Mouse (Mus musculus) monocyte, adult 5-6 weeks (primary cell): ENCODE results near the gene Exoc3. TPM values are rescaled to one million over a fixed set of nuclear protein-coding genes. Genes with fewer than 3 reads are reported as not detected.

Source experiments
- ATAC-seq: fragments of 153-309, 156-312 bp; replicated peaks from 2 replicates; pipeline ENCODE4 v1.8.0; 2017; ENCODE audit warnings: mild to moderate bottlenecking; ENCODE audit not compliant: low TSS enrichment, insufficient number of reproducible peaks, severe bottlenecking, poor library complexity, low FRiP score
- total RNA-seq: library from RNA; stranded (forward); fragments of 200-1000, 200-491, 200-594 nt; gene quantifications from 3 replicates; pipeline ENCODE4 v1.2.3, GENCODE M21; 2017

The Exoc3 gene
- total RNA-seq, 1 experiment from 2014 or later, result 81.6 TPM

DNA sequence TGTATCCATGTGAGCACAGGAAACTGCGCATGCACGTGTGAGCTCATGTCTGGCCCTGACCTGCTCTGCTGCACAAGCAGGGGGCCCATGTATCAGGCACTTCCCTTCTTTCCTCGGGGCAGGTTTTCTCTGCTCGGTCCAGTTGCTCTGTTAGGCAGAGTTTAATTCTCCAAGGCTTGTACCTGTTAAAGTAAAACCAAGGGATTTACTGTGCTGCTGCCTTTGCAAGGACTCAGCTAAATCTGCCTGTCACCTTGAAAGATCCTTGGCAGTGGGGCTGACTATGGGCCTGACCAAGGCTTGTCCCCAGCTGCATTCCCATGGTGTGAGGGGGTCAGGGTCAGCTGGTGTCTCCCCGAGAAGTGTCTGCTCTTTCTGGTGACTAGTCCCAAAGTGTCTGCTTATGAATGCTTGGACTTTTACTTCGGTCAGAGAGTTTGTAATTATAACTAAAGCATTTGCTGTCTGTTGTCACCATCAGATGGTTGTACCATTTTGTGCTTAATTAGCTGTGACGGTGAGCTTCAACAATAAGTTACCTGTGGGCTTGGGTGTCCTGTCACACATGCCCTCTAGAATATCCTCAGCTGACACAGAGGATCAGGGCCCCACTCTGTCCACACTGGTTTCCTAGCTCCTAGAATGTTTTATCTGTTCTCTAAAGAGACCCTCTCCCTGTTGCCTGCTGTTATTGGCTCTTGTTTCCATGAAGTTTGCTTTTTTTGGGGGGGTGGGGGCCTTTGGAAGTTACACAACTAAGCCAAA, 64.2 kb downstream of the Exoc3 start:
- no peak for ATAC-seq

DNA sequence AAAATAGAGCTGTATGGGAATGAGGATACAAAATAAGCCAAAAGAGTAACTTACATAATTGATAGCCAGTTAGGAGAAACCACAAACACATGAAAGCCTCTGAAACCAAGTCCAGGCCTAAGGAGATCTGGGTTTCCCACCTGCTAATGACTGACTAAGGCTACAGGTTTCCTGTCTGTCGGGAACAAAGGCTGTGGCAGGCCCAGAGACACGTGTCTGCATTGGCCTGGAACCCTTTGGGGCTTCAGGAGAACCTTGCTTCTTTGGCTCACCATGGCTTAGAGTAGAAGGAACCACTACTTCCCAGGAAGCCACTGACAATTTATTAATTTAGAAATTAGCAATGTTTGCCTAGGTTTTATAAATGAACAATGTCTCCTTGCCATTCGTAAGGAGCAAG, 65.2 kb downstream of the Exoc3 start:
- ATAC-seq, result no peak

DNA sequence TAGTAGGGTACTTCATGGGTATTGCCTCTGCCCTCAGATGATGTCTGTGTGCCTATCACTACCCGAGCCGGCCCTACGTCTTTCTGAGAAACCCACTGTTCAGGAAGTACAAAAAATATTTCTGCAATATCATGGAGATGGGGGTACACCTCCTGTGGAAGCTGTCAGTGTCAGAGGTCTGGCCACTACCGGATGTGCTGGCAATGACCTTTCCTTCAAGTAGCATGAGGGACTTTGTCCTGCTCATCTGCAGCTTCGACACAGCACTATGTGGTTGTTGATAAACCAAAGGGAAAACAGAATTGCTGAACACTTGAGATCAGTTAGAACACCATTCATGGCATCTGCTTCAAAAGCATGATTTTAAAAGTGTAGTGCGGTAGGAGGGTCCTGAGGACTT, 67.7 kb downstream of the Exoc3 start:
- no peak for ATAC-seq

DNA sequence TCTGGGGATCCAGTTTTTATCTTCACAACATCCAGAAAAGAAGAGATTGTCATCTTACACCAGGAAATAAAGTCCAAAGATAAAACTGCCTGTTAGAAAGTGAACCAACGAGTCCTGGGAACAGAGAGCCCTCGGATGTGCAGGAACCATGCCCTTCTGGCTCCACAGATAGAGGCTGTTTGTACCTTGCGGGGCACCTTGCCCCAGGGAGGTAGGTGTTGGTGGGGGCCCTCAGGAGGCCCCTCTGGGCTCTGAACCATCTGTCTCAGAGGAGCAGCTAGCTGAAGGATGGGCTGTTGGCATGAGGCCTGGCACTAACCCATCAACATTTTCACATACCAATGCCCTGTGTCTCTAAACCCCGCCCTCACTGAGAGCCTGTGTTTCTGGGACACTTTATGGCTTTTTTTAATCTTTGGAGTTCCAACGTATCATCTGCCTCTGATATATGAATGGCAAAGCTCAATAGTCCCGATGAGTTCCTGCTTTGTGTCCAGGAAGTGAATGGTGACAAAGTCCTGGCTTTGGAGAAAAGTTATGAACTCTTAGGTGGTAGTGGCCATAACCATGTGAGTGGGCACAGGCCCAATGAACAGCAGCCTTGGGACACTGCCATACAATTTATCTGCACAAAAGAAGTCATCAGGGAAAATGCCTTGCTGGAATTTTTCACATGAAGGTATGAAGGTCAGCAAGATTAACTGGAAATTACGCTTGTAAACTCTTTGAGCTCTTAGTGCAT, 69.5 kb downstream of the Exoc3 start:
- ATAC-seq, result no peak

DNA sequence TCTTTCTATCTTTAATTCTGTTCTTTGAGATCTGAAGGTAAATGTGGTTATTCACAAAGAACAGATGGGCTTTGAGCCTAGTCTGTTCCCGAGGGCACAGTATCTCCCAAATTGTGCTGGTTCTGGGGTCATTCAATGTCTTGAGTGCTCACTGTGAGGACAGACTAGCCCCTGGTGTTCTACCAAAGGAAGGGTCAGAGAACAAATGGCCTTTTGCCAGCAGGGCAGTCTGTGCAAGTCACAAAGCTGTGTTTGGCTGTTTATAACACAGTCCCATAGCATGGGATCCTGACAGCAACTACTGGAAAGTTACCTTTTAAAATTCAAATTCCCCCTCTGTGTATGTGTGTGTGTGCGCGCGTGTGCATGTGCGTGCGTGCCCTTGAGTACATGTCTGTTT, 78.6 kb downstream of the Exoc3 start:
- ATAC-seq, result no peak

DNA sequence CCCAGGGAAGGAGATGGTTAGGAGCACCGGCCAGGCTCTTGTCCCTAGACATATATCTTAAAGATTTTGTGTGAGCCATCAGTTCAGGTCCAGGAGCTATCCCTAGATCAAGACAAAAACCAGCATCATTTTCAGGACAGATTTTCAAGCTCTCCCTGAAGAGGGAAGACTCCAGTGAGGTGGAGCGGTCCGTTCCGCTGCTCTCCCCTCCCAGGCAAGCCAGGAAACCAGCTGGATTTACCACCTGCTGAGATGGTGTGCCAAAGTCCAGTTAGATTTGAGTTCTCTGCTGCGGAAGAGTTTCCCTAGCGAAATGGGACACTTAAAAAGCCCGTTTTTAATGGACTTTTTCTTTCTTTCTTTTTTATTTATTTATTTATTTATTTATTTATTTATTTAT, 81.0 kb downstream of the Exoc3 start:
- no peak for ATAC-seq

DNA sequence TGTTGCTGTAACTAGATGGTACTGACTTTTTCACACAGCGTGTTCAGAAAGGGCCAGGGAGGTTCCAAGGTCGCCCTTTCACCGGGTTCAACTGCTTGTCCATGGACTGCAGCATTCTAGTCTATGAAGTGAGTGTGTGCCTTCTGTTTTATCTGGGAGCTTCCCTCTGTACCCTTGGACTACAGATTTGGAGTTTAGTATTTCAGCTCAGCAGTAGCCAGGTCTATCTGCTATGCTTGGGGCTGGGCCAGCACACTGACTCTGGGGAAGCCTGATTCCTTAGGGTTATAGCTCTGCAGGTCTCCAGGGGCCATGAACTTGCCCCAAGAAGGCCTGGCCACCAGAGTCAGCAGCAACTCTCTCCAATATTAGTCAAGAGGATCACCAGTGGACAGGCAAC, 85.9 kb downstream of the Exoc3 start:
- ATAC-seq, result no peak

DNA sequence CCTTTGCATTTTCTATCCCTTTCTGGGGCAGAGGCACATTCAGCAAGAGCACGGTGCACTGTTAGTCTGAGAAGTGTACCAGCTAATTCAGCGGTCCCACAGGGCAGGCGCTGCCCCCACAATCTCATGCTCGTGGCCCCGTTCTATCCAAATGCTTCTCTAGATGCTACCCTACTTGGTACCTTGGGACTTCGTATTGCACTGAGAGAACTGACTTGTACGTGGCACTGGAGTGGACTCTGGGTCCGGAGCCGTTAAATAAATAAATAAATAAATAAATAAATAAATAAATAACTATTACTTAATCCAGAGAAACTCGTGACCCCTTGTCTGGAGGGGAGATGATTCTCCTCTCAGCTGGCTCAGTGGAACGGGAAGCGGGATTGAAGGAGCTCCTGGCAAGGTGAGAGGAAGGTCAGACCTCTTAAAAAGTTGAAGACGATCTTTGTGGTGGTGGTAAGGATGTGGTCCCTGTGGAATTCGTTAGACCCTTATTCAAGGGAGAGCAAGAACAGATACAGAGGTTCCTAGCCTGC, 86.7 kb downstream of the Exoc3 start:
- no peak for ATAC-seq

DNA sequence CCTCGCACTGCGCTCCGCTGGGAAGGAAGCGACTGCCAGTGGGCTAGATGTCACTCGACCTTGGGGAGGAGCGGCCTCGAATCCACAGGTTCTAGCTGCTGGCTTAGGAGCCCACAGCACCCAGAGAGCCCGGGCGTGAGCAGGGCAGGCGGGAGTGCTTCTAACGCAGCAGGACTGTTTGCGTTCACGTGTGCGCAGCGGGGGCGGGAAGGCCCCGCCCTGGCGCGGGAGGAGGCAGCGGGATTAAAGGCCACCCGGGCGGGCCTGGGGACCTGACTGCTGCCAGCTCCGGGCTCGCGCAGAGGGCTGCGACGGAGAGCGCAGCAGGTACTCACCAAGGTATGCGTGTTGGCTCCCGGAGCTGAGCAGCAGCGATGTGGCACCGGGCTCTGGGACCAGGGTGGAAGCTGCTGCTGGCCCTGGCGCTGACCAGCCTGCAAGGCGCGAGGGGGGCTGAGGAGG, 87.4 kb downstream of the Exoc3 start, which contains the start of gene Slc9a3:
Gene Slc9a3 (plus strand): TSS at position 317 of the 462 bp plus-strand sequence.
- ATAC-seq, result no peak

Other genes with a start within 250 kb of the Exoc3 start
- gene Zdhhc11, start 244.9 kb downstream of the Exoc3 start, total RNA-seq, result not detected in 3 replicates
- gene Tppp, start 199.3 kb downstream of the Exoc3 start, total RNA-seq, result 2.7 to 5.5 TPM (median 3.5 TPM) in 3 replicates
- gene Cep72, start 146.4 kb downstream of the Exoc3 start, total RNA-seq, result 1.5 to 3.5 TPM (median 2.3 TPM) in 3 replicates
- gene Slc9a3, start 87.3 kb downstream of the Exoc3 start, total RNA-seq, result not detected in 3 replicates
- gene Ahrr, start 83.6 kb upstream of the Exoc3 start, total RNA-seq, result 0.48 to 0.85 TPM (median 0.49 TPM) in 3 replicates
- 116 to 130 TPM (median 125 TPM) in 3 replicates for gene Pdcd6, start 108.8 kb upstream of the Exoc3 start, total RNA-seq
- 266 to 290 TPM (median 273 TPM) in 3 replicates for gene Sdha, start 141.5 kb upstream of the Exoc3 start, total RNA-seq
- 30.2 to 39.4 TPM (median 31.4 TPM) in 3 replicates for gene Ccdc127, start 141.6 kb upstream of the Exoc3 start, total RNA-seq
- 0.19 TPM in 1 of 3 replicates, not detected in the others for gene Lrrc14b, start 155.3 kb upstream of the Exoc3 start, total RNA-seq
- gene Zfp72, start 182.1 kb upstream of the Exoc3 start, total RNA-seq, result 0.11 to 1.3 TPM (median 0.87 TPM) in 3 replicates
- 28.5 to 49.4 TPM (median 42.7 TPM) in 3 replicates for gene Ftl1-ps1, start 191.0 kb upstream of the Exoc3 start, total RNA-seq